Mouse (Mus musculus) forebrain, embryonic 14.5 days (tissue): Measurements from ENCODE around the gene Ccdc13. TPM values are rescaled to one million over a fixed set of nuclear protein-coding genes. Genes with fewer than 3 reads are reported as not detected.
A peak's percentile ranks its signal among the peaks of the same experiment; 100 is the strongest.

Source experiments
- ATAC-seq: fragments of 200-750 bp; cut with Nextera tagmentation; 2 replicates; pipeline ENCODE4 v1.8.0; 2017; ENCODE audit warnings: mild to moderate bottlenecking, moderate library complexity
- DNase-seq: peaks from one replicate; pipeline ENCODE4 v3.0.0-alpha.2; 2015; ENCODE audit warnings: low spot score
- H3K27ac ChIP-seq: fragments of 300-500 bp; sonication (generic); 2 replicates; pipeline ENCODE4 v1.5.1; 2014; ENCODE audit warnings: low read depth, mild to moderate bottlenecking, control low read depth, low read length, moderate library complexity
- H3K27me3 ChIP-seq: fragments of 300-500 bp; sonication (generic); replicated peaks from 2 replicates; pipeline ENCODE4 v1.6.1; 2014; ENCODE audit warnings: low read length, control low read depth, mixed read lengths; ENCODE audit not compliant: control insufficient read depth, insufficient read depth
- H3K36me3 ChIP-seq: fragments of 300-500 bp; sonication (generic); 2 replicates; pipeline ENCODE4 v1.6.1; 2014; ENCODE audit warnings: low read length, control low read depth; ENCODE audit not compliant: control insufficient read depth, insufficient read depth
- H3K4me1 ChIP-seq: fragments of 300-500 bp; sonication (generic); 2 replicates; pipeline ENCODE4 v1.6.1; 2014; ENCODE audit warnings: antibody characterized with exemption, low read length, control low read depth; ENCODE audit not compliant: control insufficient read depth, insufficient read depth
- H3K4me2 ChIP-seq: fragments of 300-500 bp; sonication (generic); 2 replicates; pipeline ENCODE4 v1.6.1; 2014; ENCODE audit warnings: mild to moderate bottlenecking, control low read depth, low read length
- H3K4me3 ChIP-seq: fragments of 300-500 bp; sonication (generic); 2 replicates; pipeline ENCODE4 v1.5.1; 2014; ENCODE audit warnings: low read depth, low read length, control low read depth
- H3K9ac ChIP-seq: fragments of 300-500 bp; sonication (generic); 2 replicates; pipeline ENCODE4 v1.6.1; 2014; ENCODE audit warnings: mild to moderate bottlenecking, low read length, control low read depth, moderate library complexity
- H3K9me3 ChIP-seq: fragments of 300-500 bp; sonication (generic); replicated peaks from 2 replicates; pipeline ENCODE4 v1.6.1; 2016; ENCODE audit warnings: low read length, control low read depth, mixed read lengths; ENCODE audit not compliant: control insufficient read depth
- WGBS: fragments of 180-500 bp; shearing (Covaris S2); extraction: QIAGEN DNeasy Blood & Tissue Kit; methylation state at CpG from one replicate; pipeline ENCODE4 v1.1.7; 2014; 5-methylcytosine and 5-hydroxymethylcytosine counted together
- polyA plus RNA-seq: library from polyadenylated mRNA; unstranded; fragments of >200 nt; fragmentation: Nextera tagmentation; extraction: Ambion mirVana; gene quantifications from 2 replicates; pipeline ENCODE4 v1.2.1, GENCODE M21; 2014

Ccdc13 gene
- polyA plus RNA-seq, 1 experiment from 2014 or later, result 3.0 TPM

GRCm38 (mm10) chr9:121798887-121799520 lies 40.3 kb downstream of the Ccdc13 start:
- ATAC-seq (no peak), DNase-seq (no peak)
- Histone ChIP-seq H3K36me3 (no peaks in the 10 kb centered on the region), H3K4me3 (no peak overlapping the region), H3K27ac (no peak overlapping the region), H3K9ac (no peak overlapping the region), H3K4me2 (no peak overlapping the region), H3K9me3 (no peaks in the 10 kb centered on the region), H3K27me3 (no peaks in the 10 kb centered on the region), H3K4me1 (peaks cover 7% of the 10 kb centered on the region)
- WGBS, result 44% methylated on average over 6 of the region's 6 CpGs

GRCm38 (mm10) chr9:121797722-121798121 lies 41.5 kb downstream of the Ccdc13 start:
- Histone ChIP-seq H3K9ac (no peak overlapping the region), H3K4me1 (peaks cover 7% of the 10 kb centered on the region), H3K4me2 (no peak overlapping the region), H3K27me3 (no peaks in the 10 kb centered on the region), H3K36me3 (no peaks in the 10 kb centered on the region), H3K4me3 (no peak overlapping the region), H3K9me3 (no peaks in the 10 kb centered on the region), H3K27ac (no peak overlapping the region)
- 13% methylated on average over 12 of the region's 12 CpGs for WGBS
- ATAC-seq (no peak), DNase-seq (no peak)

- DNase-seq, result peak; percentile 11
- Histone ChIP-seq H3K9me3 (no peaks in the 10 kb centered on the region), H3K4me1 (0 out of 2 replicates have a peak, but pooled peaks cover 2% of the 10 kb centered on the region), H3K36me3 (no peaks in the 10 kb centered on the region), H3K4me2 (no peak overlapping the region), H3K4me3 (no peak overlapping the region), H3K27ac (no peak overlapping the region), H3K27me3 (no peaks in the 10 kb centered on the region), H3K9ac (no peak overlapping the region)
- no peak for ATAC-seq
- WGBS, result 50% methylated on average over 1 of the region's 1 CpGs
These were observed 44.2 kb downstream of the Ccdc13 start for GRCm38 (mm10) chr9:121794972-121795539.

- 41% methylated on average over 24 of the region's 24 CpGs for WGBS
- no peaks in the 10 kb centered on the region for H3K9me3 ChIP-seq
- DNase-seq, result no peak
These were observed 47.3 kb downstream of the Ccdc13 start, which contains the start of gene Hhatl for GRCm38 (mm10) chr9:121791757-121792521. TSS of gene Hhatl (minus strand) at chr9:121792507.

GRCm38 (mm10) chr9:121791206-121791605 lies 48.1 kb downstream of the Ccdc13 start:
- H3K4me2 ChIP-seq, result no peak overlapping the region
- WGBS, result 15% methylated on average over 5 of the region's 5 CpGs
- H3K4me1 ChIP-seq, result 0 out of 2 replicates have a peak, but pooled peaks cover 2% of the 10 kb centered on the region
- H3K36me3 ChIP-seq, result no peaks in the 10 kb centered on the region
- no peak overlapping the region for H3K4me3 ChIP-seq
- no peaks in the 10 kb centered on the region for H3K27me3 ChIP-seq
- H3K27ac ChIP-seq, result no peak overlapping the region
- no peaks in the 10 kb centered on the region for H3K9me3 ChIP-seq
- ATAC-seq (no peak), DNase-seq (peak; percentile 13)
- no peak overlapping the region for H3K9ac ChIP-seq

More at GRCm38 (mm10) chr9:121791757-121792521, 47.3 kb downstream of the Ccdc13 start, which contains the start of gene Hhatl:
- no peak within 1 kb of the TSS for H3K4me2 ChIP-seq
- no peak within 1 kb of the TSS for H3K9ac ChIP-seq
- H3K4me1 ChIP-seq, result 0 out of 2 replicates have a peak, but pooled peaks cover 2% of the 10 kb centered on the region
- no peaks in the 10 kb centered on the region for H3K27me3 ChIP-seq
- no peak within 1 kb of the TSS for H3K4me3 ChIP-seq
- no peaks in the 10 kb centered on the region for H3K36me3 ChIP-seq
- H3K27ac ChIP-seq, result no peak within 1 kb of the TSS
- no peak for ATAC-seq

GRCm38 (mm10) chr9:121786359-121786758 lies 52.9 kb downstream of the Ccdc13 start:
- 75% methylated on average over 2 of the region's 2 CpGs for WGBS
- no peaks in the 10 kb centered on the region for H3K36me3 ChIP-seq
- no peaks in the 10 kb centered on the region for H3K4me1 ChIP-seq
- no peak overlapping the region for H3K9ac ChIP-seq
- no peak overlapping the region for H3K27ac ChIP-seq
- no peaks in the 10 kb centered on the region for H3K27me3 ChIP-seq
- no peak overlapping the region for H3K4me3 ChIP-seq
- DNase-seq, result no peak
- ATAC-seq, result no peak
- H3K4me2 ChIP-seq, result no peak overlapping the region
- no peaks in the 10 kb centered on the region for H3K9me3 ChIP-seq

- no peak for DNase-seq
- no peak overlapping the region for H3K9ac ChIP-seq
These were observed 54.0 kb downstream of the Ccdc13 start for GRCm38 (mm10) chr9:121785261-121785660.

GRCm38 (mm10) chr9:121784801-121785200 lies 54.5 kb downstream of the Ccdc13 start:
- H3K4me1 ChIP-seq, result no peaks in the 10 kb centered on the region
- no peak for ATAC-seq
- DNase-seq, result no peak
- no peak overlapping the region for H3K9ac ChIP-seq
- no peak overlapping the region for H3K27ac ChIP-seq
- H3K27me3 ChIP-seq, result no peaks in the 10 kb centered on the region
- no peaks in the 10 kb centered on the region for H3K36me3 ChIP-seq
- H3K9me3 ChIP-seq, result no peaks in the 10 kb centered on the region
- H3K4me2 ChIP-seq, result no peak overlapping the region
- 94% methylated on average over 12 of the region's 12 CpGs for WGBS
- no peak overlapping the region for H3K4me3 ChIP-seq

More at GRCm38 (mm10) chr9:121785261-121785660, 54.0 kb downstream of the Ccdc13 start:
- no peak overlapping the region for H3K4me3 ChIP-seq
- no peak overlapping the region for H3K4me2 ChIP-seq
- no peaks in the 10 kb centered on the region for H3K4me1 ChIP-seq
- no peaks in the 10 kb centered on the region for H3K27me3 ChIP-seq
- H3K9me3 ChIP-seq, result no peaks in the 10 kb centered on the region
- H3K36me3 ChIP-seq, result no peaks in the 10 kb centered on the region
- 86% methylated on average over 8 of the region's 8 CpGs for WGBS
- H3K27ac ChIP-seq, result no peak overlapping the region
- no peak for ATAC-seq
